Mouse (Mus musculus) forebrain, embryonic 10.5 days (tissue): ENCODE measurements at regions not wholly inside any gene's neighbourhood (a gene's known extent, or its start where the extent isn't known, plus 50 kb on each side); places are given as distances from the start of the nearest gene placed in this dataset.
"Not testable (repeated sequence)": the region's sequence is repeated elsewhere in the genome, so short reads cannot be mapped to it uniquely, and the experiment has no call there.

Experiments used
- DNase-seq: peaks from one replicate; pipeline ENCODE4 v3.0.0-alpha.2; 2017; ENCODE audit warnings: low spot score; ENCODE audit errors: extremely low spot score
- H3K27ac ChIP-seq: fragments of 300-500 bp; sonication (generic); 2 replicates; pipeline ENCODE4 v1.5.1; 2016; ENCODE audit warnings: mild to moderate bottlenecking
- H3K27me3 ChIP-seq: fragments of 300-500 bp; sonication (generic); 2 replicates; pipeline ENCODE4 v1.6.1; 2016; ENCODE audit warnings: mild to moderate bottlenecking; ENCODE audit not compliant: poor library complexity, severe bottlenecking
- H3K36me3 ChIP-seq: fragments of 300-500 bp; sonication (generic); replicated peaks from 2 replicates; pipeline ENCODE4 v1.6.1; 2016; ENCODE audit warnings: mild to moderate bottlenecking, moderate library complexity
- H3K4me1 ChIP-seq: fragments of 300-500 bp; sonication (generic); 2 replicates; pipeline ENCODE4 v1.6.1; 2016
- H3K4me3 ChIP-seq: fragments of 300-500 bp; sonication (generic); 2 replicates; pipeline ENCODE4 v1.5.1; 2016; ENCODE audit warnings: mild to moderate bottlenecking, moderate library complexity
- H3K9me3 ChIP-seq: fragments of 300-500 bp; sonication (generic); 2 replicates; pipeline ENCODE4 v1.6.1; 2016; ENCODE audit warnings: mild to moderate bottlenecking, moderate library complexity
- WGBS: fragments of 180-500 bp; shearing (Covaris S2); methylation state at CpG from one replicate; pipeline ENCODE4 v1.1.7; 2016; 5-methylcytosine and 5-hydroxymethylcytosine counted together

DNA sequence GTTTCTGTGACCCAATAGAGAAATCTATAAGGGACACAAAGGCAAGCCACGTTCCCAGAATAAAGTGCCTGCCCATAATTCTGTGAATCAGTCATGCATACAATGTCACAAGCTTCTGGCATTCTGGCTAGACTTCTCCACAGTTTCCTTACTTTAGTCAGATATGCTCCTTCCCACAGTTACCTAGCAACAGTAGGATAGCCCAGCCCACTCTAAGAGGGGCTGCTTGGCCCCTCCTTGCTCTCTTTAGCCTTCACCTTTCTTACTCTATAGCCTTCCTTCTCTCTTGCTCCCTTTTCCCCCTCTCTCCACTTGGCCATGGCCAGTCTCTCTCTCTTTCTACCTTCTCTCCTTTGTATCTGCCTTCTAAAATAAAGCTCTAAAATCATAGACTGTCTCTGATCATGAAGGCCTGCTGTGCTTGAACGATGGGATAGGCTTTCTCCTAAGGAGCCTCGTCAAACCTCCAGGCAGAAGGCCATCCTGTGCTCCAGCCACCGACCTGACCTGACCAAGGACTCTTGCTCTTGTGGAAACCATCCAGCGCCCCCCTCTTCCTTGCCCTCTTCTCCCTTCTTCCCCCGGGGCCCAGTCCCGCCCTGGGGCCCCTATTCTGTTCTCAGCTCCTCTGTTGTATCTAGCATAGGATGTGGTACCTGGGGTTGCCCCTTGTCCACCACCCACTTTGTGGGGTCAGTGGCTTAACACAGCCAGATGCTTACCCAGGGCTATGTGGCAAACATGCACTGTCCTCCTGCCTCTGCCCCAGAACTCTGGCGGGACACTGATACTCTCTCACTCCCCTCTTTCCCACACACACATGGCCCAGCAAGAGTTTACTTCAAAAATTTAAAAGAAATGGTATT lies 1723.8 kb upstream of the Igfbp7 start:
- no peaks in the 10 kb centered on the region for H3K36me3 ChIP-seq
- H3K4me3 ChIP-seq = no peak overlapping the region
- no peaks in the 10 kb centered on the region for H3K27me3 ChIP-seq
- H3K4me1 ChIP-seq = peaks cover 8% of the 10 kb centered on the region
- no peak for DNase-seq
- WGBS = 79% methylated on average over 8 of the region's 8 CpGs
- no peaks in the 10 kb centered on the region for H3K9me3 ChIP-seq
- 0 out of 2 replicates have a peak overlapping the region, but pooled peaks have one; percentile 5 for H3K27ac ChIP-seq

- Histone ChIP-seq H3K36me3 (no peaks in the 10 kb centered on the region), H3K4me1 (no peaks in the 10 kb centered on the region), H3K27ac (no peak overlapping the region), H3K9me3 (no peaks in the 10 kb centered on the region), H3K4me3 (no peak overlapping the region), H3K27me3 (no peaks in the 10 kb centered on the region)
- WGBS = 91% methylated on average over 4 of the region's 4 CpGs
- DNase-seq = no peak
Measured at GRCm38 (mm10) chr5:79083170-79083569, 1675.3 kb upstream of the Igfbp7 start.

DNA sequence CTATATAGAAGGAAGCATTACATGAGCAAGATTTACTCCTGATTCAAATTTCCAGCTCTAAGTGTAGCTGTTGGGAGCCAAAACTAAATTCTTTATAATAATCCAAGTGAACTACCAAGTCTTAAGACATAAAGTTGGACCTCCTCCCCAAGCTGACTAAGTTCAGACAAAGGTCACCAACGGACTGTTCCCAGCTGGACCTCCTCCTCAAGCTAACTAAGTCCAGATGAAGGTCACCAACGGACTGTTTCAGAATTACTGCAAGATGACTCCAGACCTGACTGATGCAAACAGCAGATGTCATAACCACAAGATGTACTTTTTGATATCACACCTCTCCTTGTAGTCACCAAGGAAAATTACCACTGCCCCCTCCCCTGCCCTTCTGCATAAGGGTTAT lies 1652.0 kb upstream of the Igfbp7 start:
- H3K27me3 ChIP-seq, H3K4me1 ChIP-seq, H3K4me3 ChIP-seq, H3K36me3 ChIP-seq, DNase-seq, H3K9me3 ChIP-seq, H3K27ac ChIP-seq: not testable (repeated sequence)
- WGBS = 61% methylated on average over 2 of the region's 2 CpGs
